Mouse (Mus musculus): ENCODE data around the gene Ankrd54.
"Not testable (repeated sequence)": the region's sequence is repeated elsewhere in the genome, so short reads cannot be mapped to it uniquely, and the experiment has no call there.

The Ankrd54 gene

DNA sequence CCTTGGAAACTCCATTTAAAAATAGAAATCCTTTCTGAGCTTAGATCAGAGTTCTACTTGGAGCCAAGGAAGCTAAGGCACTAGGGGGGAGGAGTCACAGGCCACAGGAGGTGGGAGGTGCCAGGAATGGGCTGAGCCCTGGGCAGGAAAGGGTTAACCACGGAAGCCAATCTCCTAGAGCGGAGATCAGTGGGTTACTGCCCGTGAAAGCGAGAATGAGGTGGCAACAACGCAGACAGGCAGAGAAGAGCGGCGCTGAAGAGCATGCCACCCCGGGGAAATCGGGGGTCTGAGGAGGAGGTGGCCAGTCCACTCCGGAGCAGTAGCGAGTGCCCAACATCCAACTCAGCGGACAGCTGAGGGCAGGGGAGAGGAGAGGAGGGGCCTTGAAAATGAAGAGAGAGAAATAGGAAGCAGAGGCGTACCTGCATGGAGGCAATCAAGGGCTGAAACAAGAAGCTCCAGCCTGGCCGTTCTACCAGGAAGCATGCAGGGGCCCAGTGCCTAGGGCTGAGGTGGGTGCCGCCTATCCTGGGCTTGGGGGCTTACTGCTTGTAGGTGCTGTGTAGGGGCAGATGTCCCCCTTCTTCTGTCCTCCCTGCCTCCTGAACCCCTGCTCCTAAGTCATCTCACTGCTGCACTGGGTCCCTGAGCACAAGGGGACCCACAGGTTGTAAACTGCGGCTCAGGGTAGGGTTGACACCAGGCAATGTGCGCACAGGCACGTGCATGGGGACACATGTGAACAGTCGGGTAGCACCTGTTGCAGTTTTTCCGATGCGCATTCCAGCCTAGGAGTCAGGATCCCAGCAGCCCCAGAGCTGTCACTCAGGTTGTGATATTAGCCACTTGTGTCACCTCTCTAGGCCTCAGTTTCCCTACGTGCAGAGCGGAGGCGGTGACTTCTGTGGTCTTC, 21.9 kb downstream of the Ankrd54 start:
- DNase-seq, result no peak

DNA sequence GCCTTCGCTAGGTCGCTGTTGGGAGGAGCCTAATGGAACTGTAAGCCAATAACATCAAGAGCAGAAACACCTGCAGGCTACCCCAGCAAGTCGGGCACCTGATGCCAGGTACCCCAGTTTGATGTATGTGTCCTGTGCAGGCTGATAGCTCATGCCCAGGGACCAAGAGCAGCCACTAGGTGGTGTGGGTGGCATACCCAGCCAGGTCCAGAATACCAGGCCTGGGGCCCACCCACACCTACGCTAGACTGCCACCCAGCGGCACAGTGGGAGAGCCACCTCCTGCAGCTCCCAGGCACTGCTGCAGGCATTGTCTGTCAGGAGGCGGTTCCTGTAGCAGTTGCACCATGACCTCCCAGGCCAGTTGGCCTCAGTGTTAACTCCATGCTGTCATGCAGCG, 23.8 kb downstream of the Ankrd54 start:
- peak; percentile 92 for DNase-seq

DNA sequence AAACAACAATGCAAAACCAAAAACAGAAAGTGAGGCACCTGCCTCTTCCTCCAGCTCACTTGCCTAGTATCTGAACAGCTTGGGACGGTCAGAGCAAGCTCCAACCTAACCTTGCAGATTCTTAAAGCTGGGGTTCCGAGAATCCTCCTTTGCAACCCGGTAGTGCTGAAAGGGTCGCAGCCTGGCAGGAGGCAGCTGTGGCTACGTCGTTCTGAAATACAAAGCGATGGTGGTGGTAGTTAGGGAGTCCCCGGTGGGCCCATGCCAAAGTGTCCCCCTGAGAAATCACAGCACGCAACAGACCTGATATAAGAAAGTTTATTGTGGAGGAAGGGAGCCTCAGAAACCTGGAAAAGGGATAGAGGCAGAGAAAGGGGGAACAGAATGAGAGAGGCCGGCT, 24.4 kb downstream of the Ankrd54 start:
- DNase-seq, result no peak

DNA sequence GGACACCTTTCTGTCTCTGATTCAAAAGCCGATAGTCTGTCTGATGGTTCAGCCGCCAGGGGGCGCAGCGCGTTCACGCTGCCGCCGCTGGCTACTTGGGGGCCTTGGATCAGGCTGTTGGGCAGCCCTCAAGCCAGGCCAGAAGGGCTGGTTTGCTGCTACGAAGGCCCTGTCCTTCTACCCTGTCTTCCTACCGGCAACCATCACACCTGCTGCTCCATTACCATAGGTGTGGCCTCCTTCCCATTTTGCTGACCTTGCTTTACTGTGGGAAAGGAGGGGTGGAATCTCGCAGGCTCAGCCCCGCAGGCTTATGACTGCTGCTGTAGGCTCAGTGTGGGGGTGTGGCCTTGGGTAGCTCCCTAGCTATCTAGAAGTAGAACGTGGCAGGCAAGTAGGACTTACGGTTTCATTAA, 24.8 kb downstream of the Ankrd54 start:
- DNase-seq, result peak; percentile 56

- not testable (repeated sequence) for DNase-seq
Measured at GRCm38 (mm10) chr15:79031908-79032307, 30.8 kb downstream of the Ankrd54 start.

GRCm38 (mm10) chr15:79030551-79031435, 31.9 kb downstream of the Ankrd54 start:
- DNase-seq, result peak; percentile 53

DNA sequence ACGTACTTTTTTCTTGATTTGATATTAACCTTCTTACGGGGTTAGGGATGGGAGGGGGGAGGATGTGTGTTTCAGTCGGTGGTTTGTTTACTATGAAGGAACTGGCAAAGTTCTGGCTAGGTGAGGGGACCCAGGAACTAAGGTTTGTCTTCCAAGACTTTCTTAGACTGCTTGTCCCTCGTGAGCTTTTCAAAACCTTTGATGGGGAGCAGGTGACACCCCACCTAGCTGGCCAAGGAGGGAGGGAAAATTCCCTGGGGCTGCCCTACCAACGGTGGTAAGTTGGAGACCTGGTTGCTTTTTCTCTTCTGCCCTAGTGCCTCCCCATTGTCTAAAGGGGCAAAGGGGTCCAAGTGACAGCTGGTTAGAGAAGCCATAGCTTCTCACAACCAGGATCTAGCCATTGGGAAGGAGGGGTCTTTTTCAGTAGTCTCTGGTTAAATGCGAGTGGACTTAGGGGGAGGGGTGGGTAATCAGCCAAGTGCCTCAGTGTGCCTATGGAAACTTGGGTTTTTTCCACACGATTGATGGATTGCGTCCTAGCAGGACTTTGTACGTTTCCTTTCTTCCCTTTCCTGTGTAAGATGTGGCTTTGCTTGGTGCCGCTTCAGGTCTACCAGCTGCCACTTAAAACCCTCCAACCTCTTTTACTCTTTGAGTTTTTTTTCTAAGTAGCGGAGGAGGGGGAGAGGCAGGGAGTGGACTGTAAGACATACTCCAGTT, 33.0 kb downstream of the Ankrd54 start:
- DNase-seq, result no peak

DNA sequence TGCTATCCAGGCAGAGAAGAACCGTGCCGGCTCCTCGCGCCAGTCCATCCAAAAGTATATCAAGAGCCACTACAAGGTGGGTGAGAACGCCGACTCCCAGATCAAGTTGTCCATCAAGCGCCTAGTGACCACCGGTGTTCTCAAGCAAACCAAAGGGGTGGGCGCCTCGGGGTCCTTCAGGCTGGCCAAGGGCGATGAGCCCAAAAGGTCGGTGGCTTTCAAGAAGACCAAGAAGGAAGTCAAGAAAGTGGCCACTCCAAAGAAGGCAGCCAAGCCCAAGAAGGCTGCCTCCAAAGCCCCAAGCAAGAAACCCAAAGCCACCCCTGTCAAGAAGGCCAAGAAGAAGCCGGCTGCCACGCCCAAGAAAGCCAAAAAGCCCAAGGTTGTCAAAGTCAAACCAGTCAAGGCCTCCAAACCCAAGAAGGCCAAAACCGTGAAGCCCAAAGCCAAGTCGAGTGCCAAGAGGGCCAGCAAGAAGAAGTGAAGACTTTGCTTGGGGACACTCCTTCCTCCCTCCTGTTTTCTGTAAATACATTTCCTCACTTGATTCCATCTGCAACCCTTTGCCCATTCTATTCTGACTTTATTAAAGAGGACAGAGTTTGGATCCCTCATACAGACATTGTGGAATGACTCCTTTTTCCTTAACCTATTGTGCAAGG, 33.7 kb downstream of the Ankrd54 start:
- DNase-seq, result no peak

DNA sequence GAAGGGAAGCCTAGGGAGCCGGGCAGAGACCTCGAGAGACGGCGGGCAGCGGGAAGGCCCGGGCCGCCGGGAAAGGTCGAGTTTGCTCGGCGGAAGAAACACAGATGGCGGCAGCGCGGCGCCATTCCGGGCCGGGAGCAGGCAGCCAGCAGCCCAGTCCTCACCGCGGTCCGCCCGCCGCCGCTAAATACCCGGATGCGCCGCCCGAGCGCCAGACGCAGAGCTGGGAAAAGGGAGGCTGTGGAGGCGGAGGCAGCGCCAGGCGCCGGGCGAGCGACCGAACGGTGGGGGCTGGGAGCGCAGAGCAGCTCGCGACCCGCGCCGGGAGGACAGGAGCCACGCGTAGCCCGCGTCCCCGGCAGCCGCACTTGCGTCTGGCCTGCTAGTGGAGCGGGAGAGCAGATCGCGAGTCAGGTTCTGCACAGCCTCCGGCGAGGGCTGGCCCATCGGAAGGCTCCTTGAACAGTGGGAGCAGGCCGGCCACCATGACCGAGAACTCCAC, 34.4 kb downstream of the Ankrd54 start, which contains the start of gene H1f0:
H1f0 (plus strand) TSS at position 214 of the 502 bp plus-strand sequence.
- peak; percentile 83 for DNase-seq

DNA sequence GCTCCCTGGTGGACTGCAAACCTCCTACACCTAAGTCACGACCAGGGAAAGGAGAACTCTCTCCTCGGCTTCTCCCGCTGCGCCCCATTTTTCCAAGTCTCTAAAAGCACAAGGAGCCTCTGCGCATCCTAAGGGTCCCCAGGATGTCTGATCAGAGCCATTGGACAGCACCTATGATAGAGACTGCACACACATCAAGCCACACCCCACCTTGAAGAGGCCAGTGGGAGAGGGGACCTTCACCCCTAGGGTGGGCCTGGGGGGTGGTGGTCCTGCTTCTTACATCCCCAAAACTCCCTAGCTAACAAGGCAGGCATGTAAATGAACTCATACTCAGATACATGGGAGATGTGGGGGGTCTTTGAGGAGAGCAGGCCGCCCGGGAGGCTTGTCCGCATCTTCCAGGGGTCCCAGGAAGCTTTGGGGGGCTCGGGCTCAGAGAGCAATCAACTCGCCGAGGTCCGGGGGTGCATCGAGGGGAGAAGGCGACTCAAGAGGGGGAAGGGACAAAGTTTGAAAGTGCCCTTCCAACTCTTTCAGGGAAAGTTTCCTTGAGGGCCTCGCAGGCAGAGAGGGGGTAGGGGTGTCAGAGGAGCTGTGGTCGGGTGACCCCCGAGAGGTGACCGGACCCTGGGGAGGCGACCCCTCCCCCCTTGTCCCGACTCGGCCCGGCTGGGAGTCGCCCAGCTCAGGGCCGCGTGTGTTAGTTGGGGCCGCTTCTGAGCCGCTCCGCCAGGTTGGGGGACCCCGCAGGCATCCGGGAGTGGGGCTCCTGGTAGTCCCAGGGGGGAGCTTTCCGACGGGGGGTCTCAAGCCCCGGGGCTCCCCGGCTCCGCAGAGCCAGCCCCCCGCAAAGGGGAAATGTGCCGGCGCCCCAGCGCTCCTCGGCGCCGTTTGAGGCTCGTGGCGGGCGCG, 35.1 kb downstream of the Ankrd54 start:
- DNase-seq, result no peak

GRCm38 (mm10) chr15:79026511-79027290, 36.0 kb downstream of the Ankrd54 start:
- DNase-seq, result no peak

DNA sequence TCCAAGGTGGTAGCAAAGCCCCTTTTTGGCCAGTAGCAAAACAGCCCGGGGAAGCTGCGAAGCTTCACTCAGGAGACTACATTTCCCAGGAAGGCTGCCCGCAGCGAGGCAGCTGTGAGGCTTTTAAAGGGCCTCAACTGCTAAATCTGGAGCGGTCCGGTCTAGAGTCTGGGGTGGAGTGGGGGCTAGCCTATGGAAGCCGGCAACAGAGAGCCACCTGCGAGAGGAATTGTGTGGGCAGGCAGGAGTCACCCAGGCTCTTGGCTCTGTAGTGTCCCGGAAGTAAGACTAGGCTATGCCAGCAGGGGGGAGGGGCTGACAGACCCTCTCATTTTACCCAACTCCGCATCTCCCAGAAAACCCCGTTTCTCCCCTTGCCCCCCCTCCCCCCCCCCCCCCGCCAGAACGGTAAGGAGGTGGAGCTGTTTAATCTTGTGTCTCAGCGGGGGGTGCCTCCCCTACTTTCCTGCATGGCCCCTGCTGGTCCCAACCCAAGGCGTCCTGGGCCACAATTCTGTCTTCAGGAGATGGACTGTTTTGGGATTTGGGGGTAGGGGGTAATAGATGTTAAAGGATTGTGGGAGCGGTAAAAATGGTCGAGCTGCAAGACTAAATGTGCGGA, 36.9 kb downstream of the Ankrd54 start:
- DNase-seq, result no peak

- no peak for DNase-seq
Measured at GRCm38 (mm10) chr15:79023366-79023765, 39.3 kb downstream of the Ankrd54 start.

DNA sequence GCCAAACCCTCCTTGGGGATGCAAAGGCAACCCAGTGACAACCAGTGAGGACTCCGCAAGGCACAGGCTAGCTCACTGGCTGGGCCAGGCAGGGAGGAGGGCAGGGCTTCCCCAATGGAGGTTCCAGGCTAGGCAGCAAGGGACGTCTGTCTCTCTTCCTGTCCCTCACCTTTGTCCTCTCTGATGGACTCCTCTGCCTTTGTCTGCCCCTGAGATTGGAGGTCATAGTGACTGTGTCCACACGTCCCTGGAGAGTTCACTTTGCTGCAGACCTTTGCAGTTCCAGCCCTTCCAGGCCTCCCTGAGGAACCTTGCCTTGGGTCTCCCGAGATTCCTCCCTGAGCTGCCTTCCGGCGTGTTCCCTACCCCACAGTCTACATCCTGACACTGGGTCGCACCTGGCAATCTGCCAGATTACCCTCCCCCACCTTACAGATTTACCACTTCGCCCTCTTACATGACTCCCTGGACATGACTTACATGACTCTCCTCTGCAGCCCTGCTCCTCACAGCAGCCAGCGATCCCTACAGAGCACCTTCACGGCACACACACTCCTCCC, 39.9 kb downstream of the Ankrd54 start:
- DNase-seq, result no peak

GRCm38 (mm10) chr15:79018886-79019285, 43.8 kb downstream of the Ankrd54 start:
- DNase-seq, result no peak

- DNase-seq, result no peak
Measured at GRCm38 (mm10) chr15:79018191-79018590, 44.5 kb downstream of the Ankrd54 start.

- no peak for DNase-seq
Measured at GRCm38 (mm10) chr15:79013382-79013781, 49.3 kb downstream of the Ankrd54 start.

- no peak for DNase-seq
Measured at GRCm38 (mm10) chr15:79011550-79011949, 51.1 kb downstream of the Ankrd54 start.

DNA sequence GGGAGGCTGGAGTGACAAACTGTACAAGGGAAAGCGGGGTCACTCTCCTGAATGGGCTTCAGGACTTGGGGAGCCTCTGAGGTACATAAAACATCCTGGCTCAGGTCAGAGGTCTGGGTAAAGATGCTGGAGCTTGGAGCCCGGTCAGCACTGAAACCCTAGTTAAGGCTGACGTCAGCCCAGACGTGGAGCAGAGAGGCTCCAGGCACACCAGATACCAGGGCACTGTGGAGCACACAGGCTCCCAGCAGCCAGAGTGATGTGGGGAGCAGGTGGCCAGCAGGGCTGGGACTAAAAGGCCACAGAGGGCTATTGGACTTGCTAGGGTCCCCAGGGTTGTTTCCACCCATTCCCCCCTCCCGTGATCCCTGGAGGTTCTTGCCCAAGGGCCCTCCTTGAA, 53.0 kb downstream of the Ankrd54 start:
- DNase-seq, result no peak

Data from thymus, postnatal 25 days (tissue).